Mouse (Mus musculus): ENCODE measurements at regions not wholly inside any gene's neighbourhood (a gene's known extent, or its start where the extent isn't known, plus 50 kb on each side); places are given as distances from the start of the nearest gene placed in this dataset.

DNA sequence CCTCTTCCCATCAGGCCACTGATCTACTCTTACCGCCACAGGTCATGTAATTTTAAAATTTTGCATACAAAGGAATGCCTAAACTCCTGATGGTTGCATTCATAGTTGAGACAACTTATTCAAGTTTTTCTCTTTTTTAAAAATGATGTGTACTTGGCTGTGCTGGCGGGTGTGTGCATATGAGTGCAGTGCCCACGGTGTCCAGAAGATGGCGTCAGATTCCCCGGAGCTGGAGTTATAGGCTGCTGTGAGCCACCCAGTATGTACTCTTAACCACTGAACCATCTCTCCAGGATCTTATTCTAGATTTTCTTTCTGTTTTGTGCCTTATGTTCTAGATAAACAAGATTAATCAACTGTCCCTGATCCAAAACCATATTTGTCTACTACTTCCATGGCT is 116.0 kb downstream of the Polr2m start:
- no peak for TF ChIP-seq POLR2A (IDR thresholded peaks at IDR 0.05; ENCODE audit: extremely low read depth, insufficient read depth, low read length)
- TF ChIP-seq CTCF (IDR thresholded peaks at IDR 0.05; ENCODE audit: extremely low read depth, insufficient read depth, low read length), result no peak

Measured in cortical plate, adult 2 months (tissue).